Mouse (Mus musculus) adrenal gland, postnatal 10 days (tissue): ENCODE measurements around the gene Map3k5. TPM values are rescaled to one million over a fixed set of nuclear protein-coding genes. Genes with fewer than 3 reads are reported as not detected.

Experiments
- DNase-seq: peaks from one replicate; pipeline ENCODE4 v3.0.0; 2021; ENCODE audit warnings: mixed read lengths
- total RNA-seq, 2 experiments: library from RNA; stranded (reverse); gene quantifications; 2 replicates each; pipeline ENCODE4 v1.2.3; 2021

The Map3k5 gene
- total RNA-seq, 2 experiments from 2014 or later = 16.4 to 28.3 TPM

DNA sequence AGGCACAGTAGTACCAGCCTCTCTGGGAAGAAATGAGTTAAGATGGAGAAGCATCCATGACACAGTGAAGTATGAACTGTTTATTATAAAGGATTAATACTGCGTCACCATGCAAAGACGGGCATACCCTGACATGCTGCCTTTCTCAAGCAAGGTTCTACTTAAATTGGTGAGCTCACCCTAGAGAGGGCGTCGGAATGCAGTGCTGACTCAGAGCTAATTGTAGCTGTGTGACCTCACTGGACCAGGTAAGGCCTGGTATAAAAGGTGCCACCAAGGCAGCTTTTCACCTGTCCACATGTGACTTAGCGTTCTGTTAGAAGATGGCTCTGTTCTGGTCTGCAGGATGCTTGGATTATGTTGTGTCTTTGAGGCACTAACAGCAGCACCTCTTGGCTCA is 225.0 kb downstream of the Map3k5 start:
- no peak for DNase-seq

- peak; percentile 44 for DNase-seq
Observed at GRCm38 (mm10) chr10:20160914-20161313, 226.6 kb downstream of the Map3k5 start.

DNA sequence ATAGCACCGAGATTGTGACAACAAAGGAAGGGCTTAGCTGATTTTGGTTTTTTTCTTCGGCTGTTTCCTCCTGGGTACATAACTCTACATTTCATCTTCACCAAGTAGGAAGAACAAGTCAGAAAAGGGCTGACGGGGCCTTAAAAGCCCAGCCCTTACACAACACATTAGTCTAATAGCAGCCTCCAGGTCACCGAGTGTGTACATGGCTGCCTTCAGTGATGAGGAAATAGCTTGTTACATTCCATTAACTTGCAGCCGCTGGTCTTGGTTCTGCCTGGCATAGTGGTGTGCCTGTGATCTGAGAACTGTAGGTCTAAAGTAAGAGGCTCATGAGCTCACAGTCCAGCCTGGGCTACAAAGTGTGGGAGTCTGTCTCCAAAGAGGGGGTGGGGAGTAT is 230.5 kb downstream of the Map3k5 start:
- DNase-seq = no peak

GRCm38 (mm10) chr10:20166797-20167196 is 232.5 kb downstream of the Map3k5 start:
- no peak for DNase-seq

DNA sequence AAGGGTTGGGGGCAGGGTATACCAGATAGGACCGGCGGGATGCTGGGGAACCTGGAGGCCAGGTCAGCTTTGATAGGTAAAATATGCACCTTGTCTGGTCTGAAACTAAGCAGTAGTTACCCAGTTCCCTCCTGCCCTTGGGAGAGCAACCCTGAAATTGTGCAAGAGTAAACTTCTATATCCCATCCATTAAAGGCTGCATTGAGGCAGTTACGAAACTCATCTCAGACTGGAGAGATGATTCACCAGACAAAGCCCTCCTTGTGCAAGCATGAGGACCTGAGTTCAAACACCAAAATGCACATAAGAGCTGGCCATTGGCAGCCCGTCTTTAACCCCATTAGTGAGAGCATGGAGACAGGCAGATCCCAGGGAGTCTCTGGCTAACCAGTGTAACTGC is 233.2 kb downstream of the Map3k5 start:
- DNase-seq = no peak

- no peak for DNase-seq
Observed at GRCm38 (mm10) chr10:20169182-20169674, 235.0 kb downstream of the Map3k5 start.

- no peak for DNase-seq
Observed at GRCm38 (mm10) chr10:20169927-20170604, 235.8 kb downstream of the Map3k5 start.

DNA sequence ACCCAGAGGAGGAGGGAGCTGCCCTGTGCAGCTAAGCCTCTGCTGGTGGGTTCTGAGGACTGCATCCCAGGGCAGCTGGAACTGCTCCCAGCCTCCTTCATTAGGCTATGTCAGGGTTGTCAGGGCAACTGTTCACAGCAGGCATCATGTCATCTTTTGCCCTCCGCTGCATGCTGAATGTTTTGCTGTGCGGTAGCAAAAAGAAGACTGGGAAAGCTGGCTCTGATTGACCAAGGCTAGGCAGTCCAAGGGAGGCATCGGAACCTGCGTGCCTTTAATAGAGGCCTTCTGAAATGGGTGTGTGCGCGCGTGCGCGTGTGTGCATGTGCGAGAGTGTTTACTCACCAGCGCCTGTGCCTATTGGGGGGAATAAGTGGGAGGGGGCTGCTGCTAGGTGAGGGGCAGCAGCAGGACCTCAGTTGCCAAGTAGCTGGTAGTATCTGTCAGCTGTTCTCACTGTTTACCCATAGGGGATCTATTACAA is 236.4 kb downstream of the Map3k5 start:
- DNase-seq = peak; percentile 80

DNA sequence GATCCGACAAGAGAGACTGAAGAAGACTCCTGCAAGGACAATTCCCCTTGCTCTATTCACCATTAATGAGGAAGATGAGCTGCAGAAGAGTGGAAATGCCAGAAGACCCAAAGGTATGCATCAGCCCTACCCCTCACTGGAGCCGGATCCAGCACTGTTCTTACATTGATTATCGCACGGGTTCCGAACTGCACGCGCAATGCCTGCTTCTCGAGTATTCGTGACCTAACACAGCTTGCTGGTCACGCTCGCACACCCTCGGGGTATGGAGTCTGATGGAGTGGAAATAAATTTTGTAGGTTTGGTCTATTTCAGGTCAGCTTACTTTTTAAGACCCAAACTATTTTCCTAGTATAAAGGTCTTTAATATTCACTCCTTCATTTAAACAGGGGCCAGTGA is 236.9 kb downstream of the Map3k5 start:
- DNase-seq = no peak

DNA sequence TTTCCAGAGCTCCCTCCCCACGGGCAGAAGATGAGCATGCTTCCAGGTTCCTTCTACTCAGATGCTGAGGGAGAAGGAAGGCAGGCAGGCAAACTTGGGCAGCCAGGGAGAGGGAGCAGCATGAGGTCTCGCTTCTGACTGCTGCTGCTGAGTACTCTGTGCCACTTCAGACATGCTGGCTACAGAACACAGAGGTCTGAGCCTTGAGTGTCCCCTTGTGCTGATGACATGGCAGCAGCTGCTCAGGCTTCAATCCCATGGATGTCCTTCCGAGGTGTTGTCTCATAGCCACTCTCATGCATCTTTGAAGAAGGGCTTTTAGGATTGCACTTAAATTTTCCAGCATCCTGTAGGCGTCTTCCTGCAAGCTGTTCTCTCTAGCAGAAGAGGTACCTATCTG is 237.5 kb downstream of the Map3k5 start:
- DNase-seq = no peak

- no peak for DNase-seq
Observed at GRCm38 (mm10) chr10:20173733-20174132, 239.5 kb downstream of the Map3k5 start.

DNA sequence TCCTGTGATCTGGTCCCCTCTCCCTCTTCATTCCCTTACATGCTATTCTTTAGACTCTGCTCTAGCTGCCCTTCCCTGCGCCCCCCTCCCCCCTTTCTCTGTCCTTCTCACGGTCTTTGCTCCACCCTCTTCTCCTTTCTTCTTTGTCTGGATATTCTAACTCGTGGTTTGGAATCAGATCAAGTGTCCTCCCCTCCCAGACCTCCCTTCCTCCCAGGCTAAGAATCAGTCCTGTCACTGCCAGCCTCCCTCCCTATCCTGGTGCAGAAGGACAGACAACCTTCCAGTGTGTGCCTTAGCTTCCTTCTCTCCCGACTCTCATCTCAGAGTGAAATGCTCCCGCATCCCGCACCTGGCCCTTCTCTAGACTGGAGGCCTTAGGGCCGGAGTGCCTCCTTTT is 241.8 kb downstream of the Map3k5 start:
- no peak for DNase-seq

DNA sequence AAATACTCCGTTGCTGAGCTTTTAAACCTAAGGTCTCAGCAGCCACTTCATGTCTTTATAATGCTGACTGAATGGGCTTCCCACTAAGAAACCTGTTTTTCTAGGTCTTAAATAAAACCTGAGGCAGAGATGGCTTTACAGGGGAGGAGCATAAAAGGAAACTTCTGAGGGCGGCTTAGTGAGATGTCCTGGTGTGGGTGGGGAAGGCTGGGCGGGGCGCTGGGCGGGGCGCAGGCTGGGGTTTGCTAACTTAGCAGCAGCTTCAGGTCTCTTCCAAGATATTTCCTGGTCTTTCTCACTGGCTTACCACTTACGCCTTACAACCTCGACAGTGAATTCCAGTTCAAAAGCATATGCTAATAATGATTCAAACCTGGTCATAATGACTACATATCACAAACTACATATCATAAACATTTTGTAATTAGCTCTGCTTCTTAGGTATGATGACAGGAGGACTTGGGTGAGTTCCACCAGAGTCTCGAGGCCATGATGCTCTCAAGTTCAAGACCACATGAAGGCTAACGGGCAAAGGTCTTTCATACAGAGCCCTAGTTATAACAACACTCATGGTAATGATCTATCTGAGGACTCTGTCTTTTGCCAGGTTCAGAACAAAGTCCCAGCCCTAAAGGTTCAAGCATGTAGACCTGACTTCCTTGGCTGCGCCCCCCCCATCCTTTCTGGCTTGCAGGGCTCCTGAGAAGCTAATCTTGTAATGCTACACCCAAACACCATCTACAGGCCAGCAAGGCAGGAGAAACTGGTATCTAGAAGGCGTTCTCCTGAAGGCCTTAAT is 244.7 kb downstream of the Map3k5 start:
- no peak for DNase-seq

DNA sequence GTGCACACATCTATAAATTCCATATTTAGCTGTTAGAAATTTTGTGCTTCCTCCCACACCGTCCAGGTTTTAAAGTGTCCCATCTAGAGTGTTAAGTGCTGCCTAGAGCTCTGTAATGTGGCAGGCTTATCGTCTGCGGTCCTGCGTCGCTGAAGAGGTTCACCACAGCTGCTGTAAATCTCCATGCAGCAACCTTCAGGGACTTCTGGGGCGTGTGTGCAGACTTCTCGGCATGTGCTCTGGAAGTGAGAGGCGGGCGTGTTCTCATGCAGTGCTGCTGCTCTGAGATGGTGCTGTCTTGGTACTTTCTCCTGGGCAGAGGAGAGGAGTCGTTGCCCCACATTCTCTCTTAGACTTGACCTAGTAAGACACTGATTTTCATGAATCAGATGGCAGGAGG is 246.9 kb downstream of the Map3k5 start:
- no peak for DNase-seq

DNA sequence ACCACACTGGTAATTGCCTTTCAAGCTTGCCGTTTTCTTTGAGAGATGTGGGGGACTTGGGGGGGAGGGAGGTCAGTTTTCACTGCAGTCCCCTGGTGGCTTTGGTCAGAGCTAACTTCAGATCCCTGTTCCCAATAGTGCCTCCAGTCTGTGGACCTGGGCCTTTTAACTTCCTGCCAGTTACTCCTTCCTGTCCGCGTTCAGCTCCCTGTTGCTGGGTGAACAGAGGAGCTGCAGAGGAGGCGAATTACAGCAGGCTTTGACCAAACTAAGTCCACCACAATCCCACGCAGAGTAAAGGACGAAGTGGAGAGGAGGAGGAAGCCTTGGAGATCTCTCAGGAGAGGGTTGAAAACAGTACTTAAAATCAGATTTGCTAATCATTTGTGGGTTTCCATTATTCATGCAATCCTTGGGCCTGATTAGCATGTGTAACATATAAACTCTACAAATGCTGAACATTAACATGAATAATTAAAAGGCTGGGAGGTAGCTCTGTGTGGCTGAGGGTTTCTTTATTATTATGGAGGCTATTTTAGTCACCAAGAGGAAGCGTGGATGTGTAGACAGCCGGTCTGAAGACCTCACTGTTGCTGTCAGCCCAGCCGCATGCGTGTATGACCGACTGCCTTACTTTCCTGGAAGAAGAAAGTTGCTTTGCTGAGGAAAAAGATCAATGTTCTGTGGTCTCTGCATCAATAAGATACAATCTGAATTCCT is 247.6 kb downstream of the Map3k5 start:
- DNase-seq = no peak

GRCm38 (mm10) chr10:20184326-20184725 is 250.1 kb downstream of the Map3k5 start:
- no peak for DNase-seq

GRCm38 (mm10) chr10:20185264-20185663 is 251.0 kb downstream of the Map3k5 start:
- no peak for DNase-seq

- no peak for DNase-seq
Observed at GRCm38 (mm10) chr10:20185806-20186205, 251.5 kb downstream of the Map3k5 start.

DNA sequence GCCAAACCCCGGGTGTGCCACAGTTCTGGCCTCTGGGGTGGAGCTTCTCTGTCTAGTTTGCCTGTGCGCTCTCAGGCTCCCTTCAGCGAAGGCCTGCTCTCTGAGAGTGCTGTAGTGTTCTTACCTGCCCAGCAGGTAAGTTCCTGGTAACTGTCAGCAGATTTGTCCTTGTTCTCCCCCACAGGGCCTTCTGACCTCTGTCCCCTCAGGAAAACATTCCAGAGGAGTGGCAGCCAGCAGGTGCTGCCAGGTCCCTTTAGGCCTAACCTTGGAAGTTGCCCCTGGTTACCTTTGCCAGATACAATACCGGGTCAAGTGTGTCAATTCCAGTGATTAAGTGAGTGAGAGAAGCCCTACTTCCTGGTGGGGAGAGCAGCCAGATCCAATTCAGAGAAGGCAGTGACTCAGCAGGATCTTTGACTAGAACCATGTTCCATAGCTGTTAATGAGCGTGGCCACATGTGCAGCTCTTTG is 252.6 kb downstream of the Map3k5 start:
- DNase-seq = no peak

DNA sequence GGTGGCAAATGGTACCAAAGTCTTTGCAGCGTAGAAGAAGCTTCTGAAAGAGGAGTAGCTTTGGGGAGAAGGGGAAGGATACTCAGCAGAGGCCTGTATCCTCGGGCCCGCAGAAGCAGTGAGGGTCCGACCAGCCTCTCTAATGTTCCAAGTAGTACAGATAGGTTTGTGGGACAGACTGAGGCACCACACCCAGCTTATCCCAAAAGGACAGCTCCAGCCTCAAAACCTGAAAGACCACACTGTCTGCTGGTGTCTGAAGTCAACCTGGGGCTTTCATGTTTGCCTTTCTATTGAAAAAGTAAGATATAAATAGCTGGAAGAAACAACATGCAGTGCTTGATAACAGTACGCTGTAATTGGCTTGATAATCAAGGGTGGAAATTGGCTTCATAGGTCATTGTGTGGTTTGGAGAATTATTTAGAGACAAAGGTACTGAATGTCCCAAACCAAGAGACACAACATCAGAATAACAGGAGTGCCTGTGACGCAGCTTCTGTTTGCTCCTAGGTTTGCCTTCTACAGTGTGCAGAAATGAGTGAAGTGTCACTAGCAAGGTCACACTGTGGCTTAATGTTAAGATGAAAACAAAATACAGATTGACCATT is 256.0 kb downstream of the Map3k5 start:
- DNase-seq = no peak
